Mouse (Mus musculus) bone marrow, adult 2 months (tissue): ENCODE data around the gene Slc16a12. TPM values are rescaled to one million over a fixed set of nuclear protein-coding genes. Genes with fewer than 3 reads are reported as not detected.

Source experiments
- H3K27ac ChIP-seq: fragments of 200-500 bp; 2 replicates; pipeline ENCODE4 v1.5.1; 2012; ENCODE audit warnings: low read depth, mild to moderate bottlenecking, control low read depth, inconsistent platforms, low read length; ENCODE audit not compliant: control insufficient read depth, poor library complexity, insufficient read depth
- H3K4me1 ChIP-seq: fragments of 200-500 bp; 2 replicates; pipeline ENCODE4 v1.6.1; 2011; ENCODE audit warnings: low read length; ENCODE audit not compliant: control insufficient read depth, insufficient read depth
- H3K4me3 ChIP-seq: fragments of 200-500 bp; replicated peaks from 2 replicates; pipeline ENCODE3; 2011; ENCODE audit warnings: mild to moderate bottlenecking, low read depth, low read length, control low read depth; ENCODE audit not compliant: control insufficient read depth
- CTCF ChIP-seq: fragments of 200-500 bp; IDR thresholded peaks from 2 replicates; pipeline ENCODE4 v1.5.1; 2011; ENCODE audit warnings: low read length, control low read depth; ENCODE audit not compliant: control insufficient read depth, insufficient read depth
- POLR2A ChIP-seq: fragments of 200-500 bp; IDR thresholded peaks from 2 replicates; pipeline ENCODE4 v1.6.1; 2011; ENCODE audit warnings: low read depth, mild to moderate bottlenecking, control low read depth, low read length, borderline replicate concordance; ENCODE audit not compliant: control insufficient read depth
- WGBS: fragments of 180-500 bp; shearing (Covaris S2); methylation state at CpG from one replicate; pipeline ENCODE4 v1.1.7; 2018; 5-methylcytosine and 5-hydroxymethylcytosine counted together
- polyA plus RNA-seq: library from polyadenylated mRNA; stranded (reverse); fragments of >200 nt; gene quantifications from 2 replicates; pipeline ENCODE4 v1.2.4, GENCODE M21; 2011; ENCODE audit warnings: low replicate concordance; ENCODE audit not compliant: missing spikeins, insufficient read depth, insufficient read length

The Slc16a12 gene
- polyA plus RNA-seq, 1 experiment, result not detected

DNA sequence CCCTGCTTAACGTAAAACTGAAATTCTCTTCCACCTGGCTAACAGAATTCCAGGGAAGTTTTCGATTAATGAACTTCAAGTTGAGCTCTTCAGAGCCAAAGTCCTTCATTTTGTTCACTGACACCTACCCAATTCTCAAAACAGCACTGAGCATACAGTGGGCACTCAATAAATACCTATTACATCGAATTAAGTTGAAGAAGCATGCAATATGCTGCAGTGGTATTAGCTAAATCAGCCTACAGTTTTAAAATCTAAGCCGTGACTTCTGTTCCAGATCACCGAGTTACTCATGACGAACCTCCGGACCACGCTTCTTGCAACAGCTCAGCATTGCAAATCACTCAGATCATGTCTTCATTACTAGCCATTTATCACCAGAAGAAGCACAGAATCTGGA is 2.1 kb downstream of the Slc16a12 start:
- Histone ChIP-seq H3K4me1 (no peaks in the 10 kb centered on the region), H3K4me3 (no peak overlapping the region), H3K27ac (no peak overlapping the region)
- TF ChIP-seq CTCF (no peak), POLR2A (no peak)
- 66% methylated on average over 8 of the region's 8 CpGs for WGBS

DNA sequence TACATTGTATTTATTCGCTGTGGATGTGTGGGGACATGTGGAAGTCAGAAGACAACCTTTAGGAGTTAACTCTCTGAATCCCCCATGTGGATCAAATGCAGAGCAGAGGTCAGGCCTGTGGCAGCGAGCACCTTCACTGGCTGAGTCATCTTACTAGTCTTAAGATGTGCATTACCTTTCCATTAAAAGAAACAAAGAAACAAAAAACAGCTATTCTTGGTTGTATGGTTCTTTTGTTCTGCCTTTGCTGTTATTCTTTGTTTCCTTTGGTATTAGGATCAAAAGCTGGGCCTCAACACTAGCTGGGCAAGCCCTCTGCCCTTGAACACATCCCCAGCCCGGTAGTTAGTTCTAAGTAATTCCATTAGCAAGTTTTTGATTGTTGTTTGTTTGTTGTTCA is 9.2 kb downstream of the Slc16a12 start:
- 71% methylated on average over 3 of the region's 3 CpGs for WGBS
- no peak for TF ChIP-seq POLR2A
- no peak for TF ChIP-seq CTCF
- Histone ChIP-seq H3K4me1 (no peaks in the 10 kb centered on the region), H3K4me3 (no peak overlapping the region), H3K27ac (no peak overlapping the region)

GRCm38 (mm10) chr19:34735900-34736299 is 11.2 kb downstream of the Slc16a12 start:
- TF ChIP-seq POLR2A (no peak), CTCF (no peak)
- 79% methylated on average over 4 of the region's 4 CpGs for WGBS
- Histone ChIP-seq H3K4me3 (no peak overlapping the region), H3K27ac (no peak overlapping the region), H3K4me1 (no peaks in the 10 kb centered on the region)

GRCm38 (mm10) chr19:34733020-34733419 is 14.1 kb downstream of the Slc16a12 start:
- TF ChIP-seq CTCF (no peak), POLR2A (no peak)
- Histone ChIP-seq H3K4me1 (no peaks in the 10 kb centered on the region), H3K27ac (no peak overlapping the region), H3K4me3 (no peak overlapping the region)
- WGBS, result 80% methylated on average over 3 of the region's 3 CpGs

DNA sequence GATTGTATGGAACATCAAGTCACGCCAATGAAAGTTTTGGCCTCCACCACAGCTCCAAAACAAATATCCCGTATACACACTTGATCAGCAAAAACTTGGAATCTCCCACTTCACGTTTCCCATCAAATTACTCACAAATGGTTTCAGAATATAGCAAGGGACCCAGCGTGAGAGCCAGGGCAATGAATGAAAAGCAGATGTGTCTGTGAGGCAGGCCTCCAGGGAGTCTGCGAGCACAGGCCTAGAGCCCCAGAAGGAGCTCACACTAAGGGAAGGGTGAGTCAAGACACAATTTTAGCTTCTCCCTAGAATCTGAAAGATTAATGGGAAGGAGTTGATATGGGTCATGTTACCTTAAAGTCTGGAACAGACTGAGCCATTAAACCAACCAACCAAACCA is 15.7 kb downstream of the Slc16a12 start:
- H3K27ac ChIP-seq, result no peak overlapping the region
- TF ChIP-seq CTCF (no peak), POLR2A (no peak)
- 81% methylated on average over 5 of the region's 5 CpGs for WGBS
- H3K4me3 ChIP-seq, result no peak overlapping the region
- H3K4me1 ChIP-seq, result no peaks in the 10 kb centered on the region

DNA sequence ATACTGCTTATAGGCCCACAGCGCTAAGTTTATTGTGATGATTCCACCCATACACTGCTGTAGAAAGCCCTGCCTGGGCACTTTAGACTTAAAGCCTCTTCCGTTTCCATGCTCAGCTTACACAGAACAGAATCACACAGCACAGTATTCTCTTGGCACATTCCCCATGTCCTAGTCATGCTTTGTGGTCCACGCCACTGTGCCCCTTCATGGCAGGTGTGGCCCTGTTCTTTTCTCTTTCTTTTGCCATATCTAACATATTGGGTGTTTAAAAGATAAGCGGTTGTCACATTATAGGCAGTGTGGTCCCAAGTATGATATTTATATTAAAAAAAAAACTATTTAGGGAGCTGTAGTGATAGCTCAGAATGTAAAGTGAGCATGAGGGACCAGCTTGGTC is 16.5 kb downstream of the Slc16a12 start:
- TF ChIP-seq POLR2A (no peak), CTCF (no peak)
- WGBS, result 84% methylated on average over 4 of the region's 4 CpGs
- no peaks in the 10 kb centered on the region; the same call in none of the 2 replicates for H3K4me1 ChIP-seq
- no peak overlapping the region for H3K4me3 ChIP-seq
- H3K27ac ChIP-seq, result no peak overlapping the region

GRCm38 (mm10) chr19:34729505-34729904 is 17.6 kb downstream of the Slc16a12 start:
- WGBS, result 15% methylated on average over 3 of the region's 3 CpGs
- no peak overlapping the region for H3K4me3 ChIP-seq
- H3K27ac ChIP-seq, result no peak overlapping the region
- TF ChIP-seq CTCF (no peak), POLR2A (no peak)
- H3K4me1 ChIP-seq, result peaks cover 3% of the 10 kb centered on the region

DNA sequence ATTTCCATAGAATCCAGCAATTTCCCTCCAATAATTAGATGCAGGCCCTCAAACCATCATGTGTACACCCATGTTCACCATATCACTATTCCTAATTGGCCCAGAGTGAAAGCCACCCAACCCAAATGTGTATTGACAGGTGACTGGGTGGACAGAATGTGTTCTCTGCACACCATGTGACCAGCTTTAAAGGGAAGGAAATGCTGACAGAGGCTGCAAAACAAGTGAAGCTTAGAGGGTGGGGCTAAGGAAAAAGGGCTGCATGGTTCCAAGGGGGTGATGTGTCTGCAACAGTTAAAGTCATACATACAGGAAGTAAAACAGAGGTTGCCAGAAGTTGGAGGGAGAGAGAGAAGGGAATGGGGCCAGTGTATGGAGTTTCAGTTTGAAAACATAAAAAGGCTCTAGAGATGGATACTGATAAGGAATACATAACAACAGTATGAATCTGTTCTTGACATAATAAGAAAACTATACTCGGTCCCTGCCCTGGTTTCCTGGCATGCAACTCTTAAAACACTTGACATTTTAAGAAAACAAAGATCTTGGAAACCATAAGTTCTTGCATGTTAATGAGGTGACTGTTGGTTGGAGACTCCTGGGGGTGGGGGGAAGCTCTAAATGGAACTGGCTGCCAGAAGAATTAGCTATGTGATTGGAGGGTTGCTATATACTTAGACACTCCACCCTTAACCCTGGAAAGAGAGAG is 20.7 kb downstream of the Slc16a12 start:
- 41% methylated on average over 1 of the region's 1 CpGs for WGBS
- H3K4me3 ChIP-seq, result no peak overlapping the region
- no peak overlapping the region for H3K27ac ChIP-seq
- TF ChIP-seq CTCF (no peak), POLR2A (no peak)
- peaks cover 3% of the 10 kb centered on the region for H3K4me1 ChIP-seq

GRCm38 (mm10) chr19:34725418-34725817 is 21.7 kb downstream of the Slc16a12 start:
- no peak for TF ChIP-seq POLR2A
- no peak for TF ChIP-seq CTCF
- no peak overlapping the region for H3K27ac ChIP-seq

More at GRCm38 (mm10) chr19:34725418-34725817, 21.7 kb downstream of the Slc16a12 start:
- Histone ChIP-seq H3K4me3 (no peak overlapping the region), H3K4me1 (peaks cover 3% of the 10 kb centered on the region)
- 4% methylated on average over 5 of the region's 5 CpGs for WGBS
